Mouse (Mus musculus) heart, embryonic 13.5 days (tissue): ENCODE data around the gene Gm21312. TPM values are rescaled to one million over a fixed set of nuclear protein-coding genes. Genes with fewer than 3 reads are reported as not detected.
"Not testable (repeated sequence)": the region's sequence is repeated elsewhere in the genome, so short reads cannot be mapped to it uniquely, and the experiment has no call there.

Experiments used
- ATAC-seq: fragments of 200-750 bp; cut with Nextera tagmentation; 2 replicates; pipeline ENCODE4 v1.8.0; 2017; ENCODE audit warnings: moderate TSS enrichment; ENCODE audit not compliant: insufficient number of reproducible peaks, low FRiP score, low TSS enrichment; ENCODE audit errors: extremely low read depth
- H3K27ac ChIP-seq: fragments of 300-500 bp; sonication (generic); replicated peaks from 2 replicates; pipeline ENCODE4 v1.5.1; 2015; ENCODE audit warnings: moderate library complexity, mild to moderate bottlenecking, inconsistent platforms
- H3K27me3 ChIP-seq: fragments of 300-500 bp; sonication (generic); replicated peaks from 2 replicates; pipeline ENCODE4 v1.6.1; 2015; ENCODE audit warnings: mild to moderate bottlenecking, inconsistent platforms
- H3K36me3 ChIP-seq: fragments of 300-500 bp; sonication (generic); 2 replicates; pipeline ENCODE4 v1.6.1; 2015; ENCODE audit warnings: mild to moderate bottlenecking, inconsistent platforms
- H3K4me1 ChIP-seq: fragments of 300-500 bp; sonication (generic); 2 replicates; pipeline ENCODE4 v1.6.1; 2015; ENCODE audit warnings: inconsistent platforms
- H3K4me2 ChIP-seq: fragments of 300-500 bp; sonication (generic); 2 replicates; pipeline ENCODE4 v1.6.1; 2015; ENCODE audit warnings: inconsistent platforms, mild to moderate bottlenecking, moderate library complexity
- H3K4me3 ChIP-seq: fragments of 300-500 bp; sonication (generic); 2 replicates; pipeline ENCODE4 v1.5.1; 2015; ENCODE audit warnings: moderate library complexity, mild to moderate bottlenecking, inconsistent platforms
- H3K9ac ChIP-seq: fragments of 300-500 bp; sonication (generic); 2 replicates; pipeline ENCODE4 v1.6.1; 2015; ENCODE audit warnings: inconsistent platforms, mild to moderate bottlenecking, moderate library complexity
- H3K9me3 ChIP-seq: fragments of 300-500 bp; sonication (generic); 2 replicates; pipeline ENCODE4 v1.6.1; 2016; ENCODE audit warnings: inconsistent platforms
- WGBS: fragments of 180-500 bp; shearing (Covaris S2); methylation state at CpG from one replicate; pipeline ENCODE4 v1.1.7; 2015; ENCODE audit warnings: mixed read lengths; 5-methylcytosine and 5-hydroxymethylcytosine counted together
- polyA plus RNA-seq: library from polyadenylated mRNA; unstranded; fragments of >200 nt; fragmentation: Nextera tagmentation; extraction: Ambion mirVana; gene quantifications from 2 replicates; pipeline ENCODE4 v1.2.1, GENCODE M21; 2015

Gm21312 gene
- polyA plus RNA-seq = not detected in 2 replicates

GRCm38 (mm10) chr10:104176724-104177123 is at the start of gene Gm21312:
Gene Gm21312, plus strand, starts transcription at chr10:104177024.
- not testable (repeated sequence) for ATAC-seq, H3K4me3 ChIP-seq, H3K27me3 ChIP-seq, H3K27ac ChIP-seq, H3K4me2 ChIP-seq, H3K9ac ChIP-seq, H3K36me3 ChIP-seq, H3K4me1 ChIP-seq, H3K9me3 ChIP-seq
- no CpG with 5 or more reads among the region's 3 CpGs for WGBS

DNA sequence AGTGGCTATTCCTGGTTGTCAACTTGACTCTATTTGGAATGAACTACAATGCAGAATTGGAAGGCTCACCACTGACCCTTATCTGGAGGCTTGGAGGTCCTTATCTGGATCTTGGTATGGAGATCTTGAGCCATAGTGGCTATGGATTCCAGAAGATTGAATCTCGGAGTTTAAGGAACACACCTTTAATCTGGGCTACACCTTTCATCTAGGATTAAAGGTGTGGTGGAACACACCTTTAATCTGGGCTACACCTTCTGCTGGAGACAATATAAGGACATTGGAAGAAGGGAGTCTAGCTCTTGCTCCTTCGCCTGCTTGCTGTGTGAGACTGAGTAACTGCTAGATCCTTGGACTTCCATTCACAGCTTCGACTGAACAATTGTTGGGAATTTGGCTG is 34.1 kb upstream of the Gm21312 start, which contains the start of gene Gm21293:
Gene Gm21293 (plus strand): TSS at position 301 of the 400 bp plus-strand sequence.
- H3K27me3 ChIP-seq, H3K4me1 ChIP-seq, H3K36me3 ChIP-seq, H3K4me3 ChIP-seq, H3K9me3 ChIP-seq, H3K4me2 ChIP-seq, ATAC-seq, H3K27ac ChIP-seq, H3K9ac ChIP-seq: not testable (repeated sequence)
- WGBS = no CpG with 5 or more reads among the region's 3 CpGs

DNA sequence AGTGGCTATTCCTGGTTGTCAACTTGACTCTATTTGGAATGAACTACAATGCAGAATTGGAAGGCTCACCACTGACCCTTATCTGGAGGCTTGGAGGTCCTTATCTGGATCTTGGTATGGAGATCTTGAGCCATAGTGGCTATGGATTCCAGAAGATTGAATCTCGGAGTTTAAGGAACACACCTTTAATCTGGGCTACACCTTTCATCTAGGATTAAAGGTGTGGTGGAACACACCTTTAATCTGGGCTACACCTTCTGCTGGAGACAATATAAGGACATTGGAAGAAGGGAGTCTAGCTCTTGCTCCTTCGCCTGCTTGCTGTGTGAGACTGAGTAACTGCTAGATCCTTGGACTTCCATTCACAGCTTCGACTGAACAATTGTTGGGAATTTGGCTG is 25.6 kb upstream of the Gm21312 start, which contains the start of gene Gm6763:
Gene Gm6763 (plus strand): TSS at position 301 of the 400 bp plus-strand sequence.
- not testable (repeated sequence) for H3K36me3 ChIP-seq, H3K9ac ChIP-seq, H3K9me3 ChIP-seq, H3K4me3 ChIP-seq, ATAC-seq, H3K27ac ChIP-seq, H3K4me1 ChIP-seq, H3K27me3 ChIP-seq, H3K4me2 ChIP-seq
- WGBS = no CpG with 5 or more reads among the region's 3 CpGs

GRCm38 (mm10) chr10:104159706-104160105 is 17.1 kb upstream of the Gm21312 start, which contains the start of gene Gm8764:
Gene Gm8764, plus strand, starts transcription at chr10:104160006.
- not testable (repeated sequence) for ATAC-seq, H3K4me1 ChIP-seq, H3K4me2 ChIP-seq, H3K9me3 ChIP-seq, H3K36me3 ChIP-seq, H3K9ac ChIP-seq, H3K27ac ChIP-seq, H3K27me3 ChIP-seq, H3K4me3 ChIP-seq
- WGBS = no CpG with 5 or more reads among the region's 3 CpGs

- H3K27me3 ChIP-seq, H3K4me3 ChIP-seq, H3K9me3 ChIP-seq, H3K4me2 ChIP-seq, H3K27ac ChIP-seq, ATAC-seq, H3K9ac ChIP-seq, H3K36me3 ChIP-seq, H3K4me1 ChIP-seq: not testable (repeated sequence)
- no CpG with 5 or more reads among the region's 3 CpGs for WGBS
These were observed 8.6 kb upstream of the Gm21312 start, which contains the start of gene Gm21304 for GRCm38 (mm10) chr10:104168215-104168614. Gene Gm21304, plus strand, starts transcription at chr10:104168515.

DNA sequence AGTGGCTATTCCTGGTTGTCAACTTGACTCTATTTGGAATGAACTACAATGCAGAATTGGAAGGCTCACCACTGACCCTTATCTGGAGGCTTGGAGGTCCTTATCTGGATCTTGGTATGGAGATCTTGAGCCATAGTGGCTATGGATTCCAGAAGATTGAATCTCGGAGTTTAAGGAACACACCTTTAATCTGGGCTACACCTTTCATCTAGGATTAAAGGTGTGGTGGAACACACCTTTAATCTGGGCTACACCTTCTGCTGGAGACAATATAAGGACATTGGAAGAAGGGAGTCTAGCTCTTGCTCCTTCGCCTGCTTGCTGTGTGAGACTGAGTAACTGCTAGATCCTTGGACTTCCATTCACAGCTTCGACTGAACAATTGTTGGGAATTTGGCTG is 8.4 kb downstream of the Gm21312 start, which contains the start of gene Gm20765:
Gene Gm20765 (plus strand): TSS at position 301 of the 400 bp plus-strand sequence.
- not testable (repeated sequence) for H3K4me3 ChIP-seq, H3K36me3 ChIP-seq, ATAC-seq, H3K27me3 ChIP-seq, H3K4me2 ChIP-seq, H3K27ac ChIP-seq, H3K9me3 ChIP-seq, H3K4me1 ChIP-seq, H3K9ac ChIP-seq
- WGBS = no CpG with 5 or more reads among the region's 3 CpGs

DNA sequence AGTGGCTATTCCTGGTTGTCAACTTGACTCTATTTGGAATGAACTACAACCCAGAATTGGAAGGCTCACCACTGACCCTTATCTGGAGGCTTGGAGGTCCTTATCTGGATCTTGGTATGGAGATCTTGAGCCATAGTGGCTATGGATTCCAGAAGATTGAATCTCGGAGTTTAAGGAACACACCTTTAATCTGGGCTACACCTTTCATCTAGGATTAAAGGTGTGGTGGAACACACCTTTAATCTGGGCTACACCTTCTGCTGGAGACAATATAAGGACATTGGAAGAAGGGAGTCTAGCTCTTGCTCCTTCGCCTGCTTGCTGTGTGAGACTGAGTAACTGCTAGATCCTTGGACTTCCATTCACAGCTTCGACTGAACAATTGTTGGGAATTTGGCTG is 16.9 kb downstream of the Gm21312 start, which contains the start of gene Gm4340:
Gene Gm4340 (plus strand): TSS at position 301 of the 400 bp plus-strand sequence.
- H3K4me2 ChIP-seq, H3K27ac ChIP-seq, H3K36me3 ChIP-seq, H3K4me1 ChIP-seq, H3K4me3 ChIP-seq, H3K9me3 ChIP-seq, H3K27me3 ChIP-seq, H3K9ac ChIP-seq, ATAC-seq: not testable (repeated sequence)
- no CpG with 5 or more reads among the region's 3 CpGs for WGBS

DNA sequence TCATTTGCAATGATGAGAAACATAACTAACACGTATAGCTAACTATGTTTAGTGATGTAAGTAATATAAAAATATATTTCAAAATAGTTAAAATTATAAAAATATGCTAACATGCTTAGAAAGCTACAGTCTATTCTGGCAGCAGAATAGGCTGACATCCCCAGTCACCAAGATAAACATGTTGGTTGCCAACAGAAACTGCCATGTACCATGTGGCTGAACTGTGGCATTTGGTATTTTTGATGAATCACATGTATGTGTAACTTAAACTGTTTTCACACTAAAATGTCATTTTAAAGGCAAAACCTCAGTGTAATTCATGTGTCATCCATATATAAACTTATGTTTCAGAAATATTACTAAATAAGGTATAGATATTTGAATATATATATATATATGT is 32.8 kb downstream of the Gm21312 start:
- WGBS = 76% methylated on average over 1 of the region's 1 CpGs

GRCm38 (mm10) chr10:104210268-104210990 is 33.6 kb downstream of the Gm21312 start:
- 65% methylated on average over 3 of the region's 3 CpGs for WGBS
- H3K27me3 ChIP-seq = no peaks in the 10 kb centered on the region
- no peak overlapping the region for H3K27ac ChIP-seq
- H3K9ac ChIP-seq = no peak overlapping the region
- H3K4me1 ChIP-seq = no peaks in the 10 kb centered on the region
- no peak for ATAC-seq
- H3K9me3 ChIP-seq = no peaks in the 10 kb centered on the region
- no peak overlapping the region for H3K4me3 ChIP-seq
- no peak overlapping the region for H3K4me2 ChIP-seq
- no peaks in the 10 kb centered on the region for H3K36me3 ChIP-seq

More for the DNA sequence above, 32.8 kb downstream of the Gm21312 start:
- no peaks in the 10 kb centered on the region for H3K27me3 ChIP-seq
- no peaks in the 10 kb centered on the region for H3K36me3 ChIP-seq
- H3K4me1 ChIP-seq = no peaks in the 10 kb centered on the region
- ATAC-seq = no peak
- H3K9ac ChIP-seq = no peak overlapping the region
- H3K9me3 ChIP-seq = no peaks in the 10 kb centered on the region
- no peak overlapping the region for H3K4me3 ChIP-seq
- H3K27ac ChIP-seq = no peak overlapping the region
- H3K4me2 ChIP-seq = no peak overlapping the region

DNA sequence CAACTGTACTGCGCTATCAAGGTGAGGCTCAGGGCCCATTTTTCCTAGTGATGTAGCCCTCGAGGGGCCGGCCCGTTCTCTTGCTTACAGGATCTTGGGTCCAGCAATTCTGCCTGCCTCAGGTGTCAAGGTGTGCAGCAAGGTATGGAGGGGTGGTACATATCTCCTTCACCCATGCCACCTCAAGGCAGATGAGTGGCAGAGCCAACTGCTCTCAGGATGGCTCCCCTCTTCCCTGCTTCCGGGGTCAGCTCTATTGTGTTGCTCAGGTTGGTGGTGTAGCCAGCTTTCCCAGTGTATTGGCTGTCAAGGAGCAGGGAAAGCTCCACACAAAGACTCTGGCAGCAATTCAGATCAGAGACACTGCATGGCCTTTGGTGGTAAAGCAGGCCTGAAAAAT is 37.7 kb downstream of the Gm21312 start:
- H3K4me1 ChIP-seq = no peaks in the 10 kb centered on the region
- no peak overlapping the region for H3K27ac ChIP-seq
- H3K4me2 ChIP-seq = no peak overlapping the region
- H3K36me3 ChIP-seq = no peaks in the 10 kb centered on the region
- H3K27me3 ChIP-seq = no peaks in the 10 kb centered on the region
- WGBS = 82% methylated on average over 5 of the region's 5 CpGs
- no peak overlapping the region for H3K4me3 ChIP-seq
- ATAC-seq = no peak
- H3K9ac ChIP-seq = no peak overlapping the region
- no peaks in the 10 kb centered on the region for H3K9me3 ChIP-seq

DNA sequence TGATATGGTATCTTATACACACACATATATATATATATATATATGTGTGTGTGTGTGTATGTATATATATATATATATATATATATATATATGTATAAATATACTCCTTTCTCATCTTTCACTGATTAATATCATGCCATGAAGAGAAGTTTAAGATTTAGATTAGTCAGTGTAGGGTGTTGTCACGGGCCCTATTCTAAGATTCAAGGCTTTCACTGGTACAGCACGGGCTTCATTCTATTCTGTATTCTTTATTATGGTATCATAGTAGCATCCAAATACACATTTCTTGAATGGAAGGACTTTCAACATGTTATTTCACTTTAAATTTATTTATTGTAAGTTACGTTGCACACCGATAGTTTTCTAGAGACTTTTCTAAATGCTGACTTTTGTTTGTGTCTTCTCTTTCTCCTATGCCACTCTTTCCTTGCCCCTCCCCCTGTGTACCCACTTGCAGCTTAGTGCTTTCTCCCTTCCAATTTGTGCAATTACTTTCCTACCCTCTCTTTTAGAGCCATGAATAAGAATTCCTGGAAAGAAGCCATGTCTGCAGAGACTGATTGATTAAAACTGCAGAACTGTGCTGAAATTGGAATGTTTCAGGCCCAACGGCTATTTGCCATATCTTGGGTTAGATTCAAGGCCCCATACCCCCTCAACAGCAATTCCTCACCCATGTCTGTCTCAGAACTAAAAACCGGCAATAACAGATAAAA is 43.6 kb downstream of the Gm21312 start:
- WGBS = 74% methylated on average over 6 of the region's 6 CpGs
- no peaks in the 10 kb centered on the region for H3K27me3 ChIP-seq
- no peaks in the 10 kb centered on the region for H3K4me1 ChIP-seq
- H3K36me3 ChIP-seq = no peaks in the 10 kb centered on the region
- ATAC-seq = no peak
- H3K4me3 ChIP-seq = no peak overlapping the region
- H3K4me2 ChIP-seq = no peak overlapping the region
- H3K9me3 ChIP-seq = no peaks in the 10 kb centered on the region
- H3K9ac ChIP-seq = no peak overlapping the region
- H3K27ac ChIP-seq = no peak overlapping the region
